Mouse (Mus musculus) lung, postnatal 0 days (tissue): ENCODE data around the gene Taf13. TPM values are rescaled to one million over a fixed set of nuclear protein-coding genes. Genes with fewer than 3 reads are reported as not detected.

ENCODE experiments used
- ATAC-seq: fragments of 200-750 bp; cut with Nextera tagmentation; 2 replicates; pipeline ENCODE4 v1.8.0; 2017; ENCODE audit warnings: moderate library complexity
- DNase-seq: peaks from one replicate; pipeline ENCODE4 v3.0.0-alpha.2; 2016; ENCODE audit warnings: low spot score
- H3K27ac ChIP-seq: fragments of 300-500 bp; sonication (generic); 2 replicates; pipeline ENCODE4 v1.5.1; 2014; ENCODE audit warnings: antibody characterized with exemption, mild to moderate bottlenecking, low read length, mixed read lengths
- H3K27me3 ChIP-seq: fragments of 300-500 bp; sonication (generic); replicated peaks from 2 replicates; pipeline ENCODE4 v1.6.1; 2014; ENCODE audit warnings: low read length, mixed read lengths; ENCODE audit not compliant: insufficient read depth
- H3K36me3 ChIP-seq: fragments of 300-500 bp; sonication (generic); 2 replicates; pipeline ENCODE4 v1.6.1; 2014; ENCODE audit warnings: low read length, mixed read lengths; ENCODE audit not compliant: insufficient read depth
- H3K4me1 ChIP-seq: fragments of 300-500 bp; sonication (generic); 2 replicates; pipeline ENCODE4 v1.6.1; 2014; ENCODE audit warnings: antibody characterized with exemption, low read depth, low read length, mixed read lengths; ENCODE audit not compliant: insufficient read depth
- H3K4me2 ChIP-seq: fragments of 300-500 bp; sonication (generic); replicated peaks from 2 replicates; pipeline ENCODE4 v1.6.1; 2014; ENCODE audit warnings: low read depth, mild to moderate bottlenecking, low read length, moderate library complexity, mixed read lengths
- H3K4me3 ChIP-seq: fragments of 300-500 bp; sonication (generic); 2 replicates; pipeline ENCODE4 v1.5.1; 2014; ENCODE audit warnings: low read depth, low read length
- H3K9ac ChIP-seq: fragments of 300-500 bp; sonication (generic); replicated peaks from 2 replicates; pipeline ENCODE4 v1.6.1; 2014; ENCODE audit warnings: low read depth, mild to moderate bottlenecking
- H3K9me3 ChIP-seq: fragments of 300-500 bp; sonication (generic); 2 replicates; pipeline ENCODE4 v1.6.1; 2016; ENCODE audit warnings: low read length, mixed read lengths
- CTCF ChIP-seq: IDR thresholded peaks from 2 replicates; pipeline ENCODE4 v1.5.1; 2016; ENCODE audit warnings: antibody characterized with exemption, mild to moderate bottlenecking
- EP300 ChIP-seq: IDR thresholded peaks from 2 replicates; pipeline ENCODE4 v1.6.1; 2016; ENCODE audit warnings: antibody characterized with exemption, mild to moderate bottlenecking, control low read depth
- WGBS: fragments of 180-500 bp; shearing (Covaris S2); extraction: QIAGEN DNeasy Blood & Tissue Kit; methylation state at CpG from one replicate; pipeline ENCODE4 v1.1.7; 2014; 5-methylcytosine and 5-hydroxymethylcytosine counted together
- polyA plus RNA-seq: library from polyadenylated mRNA; unstranded; fragments of >200 nt; fragmentation: Nextera tagmentation; extraction: Ambion mirVana; gene quantifications from 2 replicates; pipeline ENCODE4 v1.2.1, GENCODE M21; 2015

Taf13 gene
- polyA plus RNA-seq, 1 experiment from 2014 or later: 45.9 TPM

DNA sequence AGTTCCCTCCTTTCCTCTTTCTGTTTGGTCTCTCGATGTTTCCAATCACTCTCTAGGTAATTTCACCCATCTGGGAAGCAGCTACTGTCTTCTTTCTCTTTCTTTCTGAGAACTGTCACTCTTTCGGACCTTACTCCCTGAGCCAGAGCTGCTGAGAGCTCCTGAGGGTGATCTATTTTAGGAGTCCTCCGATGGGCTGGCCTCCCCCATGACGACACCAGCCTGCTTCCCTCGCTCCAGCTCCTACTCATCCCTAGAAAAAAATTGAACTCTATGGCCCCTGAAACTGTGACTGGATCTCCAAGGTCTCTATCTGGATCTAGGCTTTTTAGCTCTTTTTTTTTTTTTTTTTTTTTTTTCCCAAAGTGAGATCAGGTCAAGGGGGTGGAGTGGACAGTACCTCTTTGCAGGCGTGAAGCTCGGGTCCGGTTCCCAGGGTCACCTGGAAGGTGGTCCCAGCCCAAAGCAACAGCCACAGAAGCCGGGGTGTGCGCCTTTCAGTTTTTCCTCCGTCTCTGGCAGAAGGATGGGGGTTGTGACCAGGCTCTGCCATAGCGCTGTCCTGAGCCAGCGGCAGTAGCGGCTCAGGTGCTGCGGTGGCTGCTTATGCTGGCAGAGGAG is 35.5 kb upstream of the Taf13 start:
- TF ChIP-seq CTCF (no peak), EP300 (no peak)
- H3K9me3 ChIP-seq: no peaks in the 10 kb centered on the region
- H3K36me3 ChIP-seq: no peaks in the 10 kb centered on the region
- peak overlapping the region; percentile 20 for H3K4me3 ChIP-seq
- no peaks in the 10 kb centered on the region for H3K4me1 ChIP-seq
- peak overlapping the region; percentile 51 for H3K4me2 ChIP-seq
- H3K9ac ChIP-seq: no peak overlapping the region
- DNase-seq (no peak), ATAC-seq (no peak)
- 0 out of 2 replicates have a peak, but pooled peaks cover 3% of the 10 kb centered on the region for H3K27me3 ChIP-seq
- WGBS: 7% methylated on average over 15 of the region's 15 CpGs
- H3K27ac ChIP-seq: no peak overlapping the region

DNA sequence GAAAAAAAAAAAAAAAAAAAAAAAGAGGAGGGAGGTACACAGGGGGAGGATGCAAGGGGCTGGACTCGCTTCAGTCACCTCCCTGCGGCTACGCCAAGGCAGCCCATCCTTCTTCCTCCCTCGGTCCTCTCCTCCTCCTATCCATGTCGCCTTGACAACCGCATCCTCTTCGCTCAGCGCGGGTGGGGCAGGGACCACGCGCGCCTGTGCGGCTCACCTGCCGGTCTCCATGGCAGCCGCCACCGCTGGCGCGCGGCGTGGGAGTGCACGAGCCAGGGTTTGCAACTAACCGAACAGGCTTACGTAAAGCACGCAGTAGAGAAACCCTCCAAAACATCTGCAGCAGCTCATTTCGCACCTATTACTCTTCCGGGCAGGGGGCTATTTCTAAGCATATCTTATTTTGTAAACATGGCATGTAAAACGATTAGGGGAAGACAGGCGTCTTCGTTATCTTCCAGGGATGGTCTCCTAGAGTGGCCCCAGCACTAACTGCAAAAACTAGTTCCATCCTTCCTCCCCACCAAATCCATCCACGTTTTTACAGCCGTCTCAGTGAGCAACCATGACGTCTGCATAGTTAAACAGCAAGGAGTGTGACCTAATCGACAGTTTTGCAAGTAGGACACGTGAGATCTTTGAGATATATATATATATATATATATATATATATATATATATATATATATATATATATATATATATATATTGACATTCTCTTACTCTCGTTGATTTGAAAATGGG is 34.8 kb upstream of the Taf13 start, which contains the start of gene 5330417C22Rik:
Gene 5330417C22Rik, minus strand, starts transcription at position 20 of the 744 bp plus-strand sequence.
- Histone ChIP-seq H3K27me3 (0 out of 2 replicates have a peak, but pooled peaks cover 3% of the 10 kb centered on the region), H3K4me3 (peak within 1 kb of the TSS; percentile 20), H3K4me1 (no peaks in the 10 kb centered on the region), H3K9ac (no peak within 1 kb of the TSS), H3K36me3 (no peaks in the 10 kb centered on the region), H3K27ac (no peak within 1 kb of the TSS), H3K9me3 (no peaks in the 10 kb centered on the region), H3K4me2 (peak within 1 kb of the TSS; percentile 51)
- ATAC-seq (peak; percentile 70), DNase-seq (peak; percentile 76)
- no peak for TF ChIP-seq CTCF
- TF ChIP-seq EP300: no peak
- WGBS: under 1% methylated on average over 28 of the region's 35 CpGs

DNA sequence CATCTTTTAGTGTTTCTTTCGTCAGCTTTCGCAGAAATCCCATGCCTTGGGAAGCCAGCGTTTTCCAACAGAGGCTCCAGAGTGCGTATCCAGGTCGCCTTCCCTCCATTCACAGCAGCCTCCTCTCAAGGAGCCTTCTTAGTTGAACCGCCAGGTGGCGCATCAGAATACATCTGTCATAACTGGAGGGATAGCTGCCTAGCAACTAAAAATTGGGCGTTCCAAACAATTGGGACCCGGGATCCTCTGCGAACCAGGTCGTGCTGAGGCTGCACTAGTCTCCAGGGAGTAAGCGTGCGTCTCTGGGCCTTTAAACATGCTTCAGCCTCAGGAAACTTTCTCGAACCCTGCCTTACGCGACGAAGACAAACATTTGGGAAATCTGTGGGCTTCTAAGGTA is 34.2 kb upstream of the Taf13 start:
- peak; percentile 71 for ATAC-seq
- no peaks in the 10 kb centered on the region for H3K9me3 ChIP-seq
- no peaks in the 10 kb centered on the region for H3K36me3 ChIP-seq
- no peak overlapping the region for H3K9ac ChIP-seq
- 4% methylated on average over 17 of the region's 17 CpGs for WGBS
- H3K27me3 ChIP-seq: 0 out of 2 replicates have a peak, but pooled peaks cover 3% of the 10 kb centered on the region
- no peak overlapping the region for H3K27ac ChIP-seq
- H3K4me2 ChIP-seq: 0 out of 2 replicates have a peak overlapping the region, but pooled peaks have one; percentile 6
- no peak overlapping the region for H3K4me3 ChIP-seq
- DNase-seq: peak; percentile 94
- peak; percentile 89 for TF ChIP-seq CTCF
- no peak for TF ChIP-seq EP300
- no peaks in the 10 kb centered on the region for H3K4me1 ChIP-seq

DNA sequence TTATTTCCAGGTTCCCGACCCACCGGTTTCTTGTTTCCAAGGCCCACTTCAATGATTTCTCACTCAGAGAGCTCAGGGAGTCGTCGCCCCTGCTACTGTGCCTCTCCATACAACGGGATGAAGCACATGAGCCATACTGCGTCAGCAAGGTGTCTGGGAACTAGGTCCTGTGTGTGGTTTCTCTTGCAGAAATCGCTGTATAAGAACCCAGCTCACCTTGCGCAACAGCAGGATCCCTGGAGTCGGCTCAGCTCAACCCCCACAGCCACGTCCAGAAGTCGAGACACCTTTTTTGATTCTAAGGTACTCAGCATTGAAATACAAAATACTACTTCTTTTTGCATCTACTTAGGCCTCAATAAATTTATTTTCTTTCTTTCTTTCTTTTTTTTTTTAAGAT is 29.2 kb upstream of the Taf13 start:
- no peaks in the 10 kb centered on the region for H3K27me3 ChIP-seq
- 69% methylated on average over 11 of the region's 11 CpGs for WGBS
- H3K9me3 ChIP-seq: no peaks in the 10 kb centered on the region
- no peak for TF ChIP-seq CTCF
- no peaks in the 10 kb centered on the region for H3K4me1 ChIP-seq
- H3K4me2 ChIP-seq: no peak overlapping the region
- H3K36me3 ChIP-seq: no peaks in the 10 kb centered on the region
- no peak overlapping the region for H3K9ac ChIP-seq
- no peak overlapping the region for H3K27ac ChIP-seq
- ATAC-seq (no peak), DNase-seq (no peak)
- no peak overlapping the region for H3K4me3 ChIP-seq

DNA sequence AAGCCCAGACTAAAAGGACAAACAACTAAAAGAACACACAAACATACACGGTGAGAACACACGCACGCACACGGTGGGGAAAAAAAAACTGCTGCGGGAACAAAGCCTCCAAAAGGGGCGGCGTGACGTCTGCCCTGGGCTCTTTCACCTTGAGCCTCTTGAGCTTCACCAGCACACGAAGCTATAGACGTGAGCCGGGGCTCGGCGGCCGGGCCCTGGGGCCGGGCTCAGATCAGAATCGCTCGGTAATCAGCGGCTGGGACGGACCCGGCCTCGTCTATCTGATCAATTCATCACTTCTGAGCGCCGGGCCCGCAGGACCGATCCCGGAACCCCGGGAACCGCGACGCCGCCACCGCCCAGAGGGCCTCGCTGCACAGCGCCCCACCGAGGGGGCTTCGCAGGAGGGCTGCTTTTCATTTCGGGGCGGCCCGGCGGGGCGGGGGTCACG is 17.4 kb upstream of the Taf13 start:
- Histone ChIP-seq H3K4me1 (no peaks in the 10 kb centered on the region), H3K9ac (peak overlapping the region; percentile 92), H3K36me3 (peaks cover 8% of the 10 kb centered on the region; the same call in 1 of the 2 replicates), H3K27ac (peak overlapping the region; percentile 93), H3K9me3 (no peaks in the 10 kb centered on the region), H3K4me2 (peak overlapping the region; percentile 88), H3K27me3 (no peaks in the 10 kb centered on the region), H3K4me3 (peak overlapping the region; percentile 82)
- peak; percentile 69 for ATAC-seq
- DNase-seq: peak; percentile 58
- WGBS: under 1% methylated on average over 36 of the region's 42 CpGs
- TF ChIP-seq CTCF (no peak), EP300 (no peak)

DNA sequence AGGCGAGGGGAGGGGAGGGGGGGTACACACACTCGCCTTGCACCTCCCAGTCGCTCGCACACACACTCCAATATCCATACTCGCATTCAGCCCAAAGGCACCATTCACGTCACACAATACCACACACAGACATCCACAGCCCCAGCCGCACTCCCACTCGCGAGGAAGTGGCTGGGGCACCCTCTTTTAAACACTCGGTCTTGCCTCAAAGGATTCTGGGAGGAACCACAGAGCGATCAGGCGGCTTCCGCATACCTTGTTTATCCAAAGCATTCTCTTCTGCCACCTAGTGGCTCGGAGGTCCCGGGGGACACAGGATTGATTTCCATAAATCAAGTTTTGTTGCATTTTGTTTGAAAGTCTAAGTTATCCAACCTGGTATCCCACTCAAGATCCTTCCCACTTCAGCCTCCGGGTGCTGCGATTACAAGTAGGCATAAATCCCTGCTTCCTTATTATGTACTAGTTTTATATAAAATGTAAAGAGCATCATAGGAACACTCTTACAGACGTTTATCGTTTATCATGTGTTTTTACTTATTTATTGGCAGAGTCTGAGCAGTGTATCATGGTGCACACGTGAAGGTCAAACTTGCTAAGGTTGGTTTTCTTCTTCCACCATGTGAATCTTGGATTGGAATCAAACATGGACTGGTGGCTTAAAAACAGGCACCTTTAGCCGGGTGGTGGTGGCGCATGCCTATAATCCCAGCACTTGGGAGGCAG is 16.7 kb upstream of the Taf13 start:
- peak overlapping the region; percentile 93 for H3K27ac ChIP-seq
- ATAC-seq: peak; percentile 97
- TF ChIP-seq EP300 (peak; percentile 89), CTCF (peak; percentile 94)
- H3K9me3 ChIP-seq: no peaks in the 10 kb centered on the region
- H3K9ac ChIP-seq: peak overlapping the region; percentile 92
- H3K4me1 ChIP-seq: no peaks in the 10 kb centered on the region
- peaks cover 11% of the 10 kb centered on the region; the same call in 1 of the 2 replicates for H3K36me3 ChIP-seq
- H3K4me3 ChIP-seq: peak overlapping the region; percentile 82
- DNase-seq: peak; percentile 98
- H3K4me2 ChIP-seq: peak overlapping the region; percentile 88
- no peaks in the 10 kb centered on the region for H3K27me3 ChIP-seq
- WGBS: 18% methylated on average over 21 of the region's 22 CpGs
